Mouse (Mus musculus): ENCODE results near the gene Rint1.

The Rint1 gene

DNA sequence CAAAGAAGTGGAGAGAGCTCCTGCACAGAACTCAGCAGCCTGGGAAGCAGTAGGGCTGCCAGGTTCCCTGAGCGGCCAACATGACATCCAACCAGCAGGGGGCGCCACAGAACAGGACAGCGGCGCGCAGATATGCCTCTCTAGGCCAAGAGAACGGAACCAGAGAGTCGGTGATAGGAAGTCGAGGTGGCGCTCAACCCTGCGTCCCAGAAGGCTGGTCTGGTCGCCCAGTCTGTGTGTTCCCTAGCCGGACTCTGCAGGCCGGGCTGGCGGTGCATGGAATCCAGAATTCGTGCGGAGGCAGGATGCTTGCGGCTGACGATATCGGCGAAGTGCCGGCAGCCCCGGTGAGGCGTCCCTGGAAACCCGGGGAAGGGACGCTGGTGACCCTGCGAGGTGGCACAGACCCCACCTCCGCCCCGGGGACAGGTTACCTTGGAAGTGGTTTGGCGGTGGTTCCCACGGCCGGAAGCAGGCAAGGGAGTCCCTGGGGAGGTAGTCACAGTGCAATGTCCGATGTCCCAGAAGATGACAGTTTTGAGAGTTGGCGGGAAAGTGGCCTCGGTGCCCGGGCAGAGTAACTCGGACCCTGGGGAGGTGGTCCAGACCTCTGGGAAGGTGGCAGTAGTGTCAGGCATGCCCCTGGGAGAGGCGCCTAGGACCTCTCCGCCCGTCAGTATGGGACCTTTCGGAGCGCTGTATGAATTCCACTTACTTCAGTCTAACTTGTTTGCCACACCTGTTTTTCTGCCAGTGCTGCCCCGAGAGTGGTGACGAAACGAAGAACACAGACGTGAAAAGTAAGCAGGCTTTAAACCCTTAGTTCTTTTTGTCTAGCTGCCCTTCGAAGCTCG, at the start of gene Rint1:
Gene Rint1, plus strand, starts transcription at position 176 of the 854 bp plus-strand sequence.
- DNase-seq (ENCODE audit: low read depth, low spot score) = peak; percentile 87

DNA sequence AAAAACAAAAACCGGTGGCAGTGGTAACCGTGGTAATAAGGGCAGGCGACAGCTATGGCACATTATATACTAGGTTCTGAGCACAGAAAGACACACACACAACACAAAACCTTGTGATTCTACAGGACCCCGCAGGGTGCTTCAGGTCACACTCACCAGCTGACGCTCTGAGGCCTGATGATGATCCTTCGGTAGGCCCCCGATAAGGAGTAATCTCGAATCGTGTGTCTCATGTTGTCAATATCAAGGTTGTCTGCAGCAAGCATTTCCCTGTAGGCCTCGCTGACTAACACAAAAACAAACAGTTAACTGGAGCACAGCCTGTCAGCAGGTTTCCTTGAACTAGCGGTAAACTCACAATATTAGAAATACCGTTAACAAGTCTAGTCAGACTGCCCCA, 44.2 kb upstream of the Rint1 start:
- DNase-seq (ENCODE audit: low read depth, low spot score) = no peak

DNA sequence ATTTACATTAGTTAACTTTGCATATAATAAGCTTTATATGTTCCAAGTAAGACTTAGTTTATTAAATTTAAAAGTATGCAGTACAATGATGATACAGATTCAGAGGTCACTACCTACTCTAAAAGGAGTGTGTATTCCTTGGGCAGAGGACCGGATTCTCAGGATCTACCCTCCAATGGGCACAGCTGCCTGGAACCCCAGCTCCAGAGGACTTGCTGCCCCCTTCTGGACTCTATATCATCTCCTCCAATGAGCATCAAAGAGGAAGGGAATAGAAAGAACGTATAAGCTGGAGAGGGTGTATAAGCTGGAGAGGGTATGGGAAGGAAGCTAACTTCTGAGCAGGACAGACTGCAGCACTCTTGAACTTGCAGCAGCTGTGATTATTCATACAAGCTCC, 37.6 kb upstream of the Rint1 start:
- DNase-seq (ENCODE audit: low read depth, low spot score) = no peak

DNA sequence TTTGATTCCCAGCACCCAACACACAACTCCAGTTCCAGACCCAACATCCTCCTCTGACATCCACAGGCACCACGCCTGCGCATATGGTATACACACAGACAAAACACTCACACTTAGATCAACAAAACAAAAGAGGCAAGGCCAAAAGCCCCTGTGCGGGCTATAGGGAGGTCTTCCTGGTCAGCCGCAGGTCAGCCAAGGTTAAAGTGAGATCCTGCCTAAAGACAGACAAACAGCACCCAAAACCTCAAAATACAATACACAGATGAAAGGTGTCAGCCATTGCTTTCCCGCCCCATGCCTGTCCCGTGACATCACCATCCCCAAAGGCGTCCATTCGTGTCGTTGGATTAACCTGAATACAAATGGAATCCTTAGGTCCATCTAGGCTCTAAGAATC, 31.9 kb upstream of the Rint1 start:
- no peak for DNase-seq (ENCODE audit: low read depth, low spot score)

DNA sequence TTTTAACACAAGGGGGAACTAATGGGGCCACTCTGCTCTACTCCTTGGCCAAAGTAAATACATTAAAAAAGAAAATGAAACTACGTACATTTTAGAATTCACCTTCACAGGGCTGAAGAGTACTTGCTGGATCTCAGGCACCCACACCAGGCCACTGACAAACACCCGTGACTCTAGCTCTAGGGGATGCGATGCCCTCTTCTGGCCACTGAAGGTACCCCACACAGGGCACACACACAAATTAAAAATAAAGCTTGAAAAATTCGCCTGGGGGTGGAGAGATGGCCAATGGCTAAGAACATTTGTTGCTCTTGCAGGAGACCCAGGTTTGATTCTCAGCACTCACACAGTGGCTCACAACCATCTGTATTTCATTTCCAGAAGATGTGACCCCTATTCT, 31.1 kb upstream of the Rint1 start:
- no peak for DNase-seq (ENCODE audit: low read depth, low spot score)

DNA sequence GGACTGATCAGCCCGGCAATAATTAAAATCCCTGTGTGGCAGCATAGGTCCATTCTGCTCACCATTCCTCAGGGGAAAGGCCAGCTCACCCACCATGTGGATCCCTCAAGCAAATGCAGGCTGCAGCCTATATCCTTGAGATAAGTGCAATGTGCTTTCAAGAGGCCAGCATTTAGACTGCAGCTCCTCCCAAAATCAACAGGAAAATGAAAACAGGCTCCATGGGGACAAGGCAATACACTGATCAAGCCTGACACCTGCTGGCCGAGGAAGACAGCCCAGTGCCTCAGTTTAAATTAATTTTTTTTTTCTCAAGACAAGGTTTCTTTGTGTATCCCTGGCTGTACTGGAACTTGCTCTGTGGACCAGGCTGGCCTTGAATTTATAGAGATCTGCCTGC, 28.9 kb upstream of the Rint1 start:
- DNase-seq (ENCODE audit: low read depth, low spot score) = no peak

DNA sequence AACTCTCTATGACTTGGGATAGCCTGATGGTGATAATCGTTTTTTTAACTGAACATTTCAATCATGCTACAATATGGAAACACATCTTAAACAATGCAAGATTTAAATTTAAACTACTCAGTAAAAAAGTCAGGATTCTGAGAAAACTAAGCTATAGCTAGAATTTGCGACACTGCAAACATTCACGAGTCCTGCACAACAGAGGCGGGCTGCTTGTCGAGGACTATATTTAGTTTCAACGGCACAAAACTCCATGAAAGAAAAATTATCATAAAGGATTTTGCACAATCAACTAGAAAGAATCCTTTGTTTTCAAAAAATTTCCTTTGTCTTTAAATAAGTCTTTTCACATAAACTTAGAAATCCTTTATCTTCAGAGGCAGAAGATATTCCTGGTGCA, 25.0 kb upstream of the Rint1 start:
- DNase-seq (ENCODE audit: low read depth, low spot score) = no peak

DNA sequence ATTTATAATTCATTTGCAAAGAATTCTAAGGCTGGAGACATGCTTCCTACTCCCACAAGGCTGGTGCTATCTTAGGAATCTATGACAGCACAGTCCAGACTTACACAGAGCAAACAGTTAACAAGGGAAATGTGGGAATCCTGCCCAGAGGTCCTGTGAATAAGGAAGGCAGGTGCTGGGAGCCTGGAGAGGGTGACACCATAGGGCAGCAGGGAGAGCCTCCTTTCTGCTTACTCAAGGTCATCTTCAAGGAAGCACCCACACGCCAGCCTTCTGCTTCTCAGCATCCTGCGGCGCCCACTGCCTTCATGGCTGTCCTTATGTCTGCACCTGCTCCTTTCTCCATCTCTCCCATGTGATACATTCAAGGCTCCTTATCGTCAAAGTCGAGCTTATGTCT, 23.0 kb upstream of the Rint1 start:
- no peak for DNase-seq (ENCODE audit: low read depth, low spot score)

DNA sequence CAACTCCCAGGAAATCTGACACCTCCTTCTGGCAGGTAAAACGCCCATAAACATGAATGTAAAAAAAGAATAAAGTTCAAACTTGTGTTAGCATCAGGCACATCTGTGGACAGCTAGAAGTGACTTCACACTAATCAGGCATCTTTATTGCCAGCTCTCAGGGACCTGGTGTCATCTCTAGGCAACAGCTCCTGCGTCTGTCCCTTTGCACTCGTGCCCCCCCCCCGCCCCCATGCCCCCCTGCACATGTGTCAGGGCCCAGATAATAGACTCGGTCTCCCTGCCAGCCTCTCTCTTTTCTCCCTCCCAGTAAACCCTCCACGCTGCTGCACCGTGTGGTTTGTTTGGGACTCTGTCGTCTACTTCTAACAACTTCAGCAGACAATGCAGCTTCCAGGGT, 16.4 kb upstream of the Rint1 start:
- no peak for DNase-seq (ENCODE audit: low read depth, low spot score)

DNA sequence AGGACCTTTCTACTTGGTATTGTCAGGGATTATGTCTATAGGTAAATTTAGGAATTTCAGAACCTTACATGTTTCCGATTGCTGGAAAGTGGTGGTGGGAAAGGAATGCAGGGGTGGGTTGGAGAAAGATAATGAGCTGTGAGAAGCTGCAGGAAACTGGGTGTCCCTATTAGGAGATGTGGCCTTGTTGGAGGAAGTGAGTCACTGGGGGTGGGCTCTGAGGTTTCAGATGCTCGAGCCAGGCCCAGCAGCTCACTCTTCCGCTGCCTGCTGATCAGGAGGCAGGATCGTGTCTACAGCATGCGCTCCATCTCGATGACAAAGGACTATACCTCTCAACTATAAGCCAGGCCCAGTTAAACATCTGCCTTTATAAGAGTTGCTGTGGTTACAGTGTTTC, 13.3 kb upstream of the Rint1 start:
- no peak for DNase-seq (ENCODE audit: low read depth, low spot score)

DNA sequence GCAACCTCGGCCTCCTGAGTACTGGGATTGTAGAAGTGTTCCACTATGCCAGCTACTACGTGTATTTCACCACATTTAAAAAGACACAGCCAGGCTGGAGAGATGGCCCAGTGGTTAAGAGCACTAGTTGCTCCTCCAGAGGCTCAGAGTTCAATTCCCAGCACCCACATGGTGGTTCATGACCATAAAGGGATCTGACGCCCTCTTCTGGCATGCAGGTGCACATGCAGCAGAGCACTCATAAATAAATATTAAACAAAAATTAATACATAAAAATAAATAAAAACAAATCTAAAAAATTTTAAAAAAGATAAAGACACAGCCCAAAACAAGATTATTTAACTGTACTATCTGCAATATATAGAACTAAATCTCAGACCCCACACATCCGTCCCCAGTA, 7.0 kb upstream of the Rint1 start:
- no peak for DNase-seq (ENCODE audit: low read depth, low spot score)

DNA sequence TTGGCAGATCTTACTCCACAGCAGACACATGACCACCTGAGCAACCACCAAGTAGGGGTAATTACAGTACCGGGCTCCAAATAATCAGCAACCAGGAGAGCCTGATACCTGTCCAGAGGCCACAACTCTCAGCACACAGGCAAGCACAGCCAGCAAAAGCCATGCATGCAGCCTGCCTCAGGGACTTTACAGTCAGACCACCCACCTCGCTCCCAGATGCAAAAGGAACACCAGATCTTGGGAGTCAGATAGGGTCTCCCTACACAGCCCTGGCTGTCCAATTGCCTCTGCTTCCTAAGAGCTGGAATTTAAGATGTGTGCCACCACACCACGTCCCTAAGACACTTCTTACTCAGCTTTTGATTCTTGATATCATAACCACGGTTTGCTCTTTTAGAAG, 6.3 kb upstream of the Rint1 start:
- no peak for DNase-seq (ENCODE audit: low read depth, low spot score)

DNA sequence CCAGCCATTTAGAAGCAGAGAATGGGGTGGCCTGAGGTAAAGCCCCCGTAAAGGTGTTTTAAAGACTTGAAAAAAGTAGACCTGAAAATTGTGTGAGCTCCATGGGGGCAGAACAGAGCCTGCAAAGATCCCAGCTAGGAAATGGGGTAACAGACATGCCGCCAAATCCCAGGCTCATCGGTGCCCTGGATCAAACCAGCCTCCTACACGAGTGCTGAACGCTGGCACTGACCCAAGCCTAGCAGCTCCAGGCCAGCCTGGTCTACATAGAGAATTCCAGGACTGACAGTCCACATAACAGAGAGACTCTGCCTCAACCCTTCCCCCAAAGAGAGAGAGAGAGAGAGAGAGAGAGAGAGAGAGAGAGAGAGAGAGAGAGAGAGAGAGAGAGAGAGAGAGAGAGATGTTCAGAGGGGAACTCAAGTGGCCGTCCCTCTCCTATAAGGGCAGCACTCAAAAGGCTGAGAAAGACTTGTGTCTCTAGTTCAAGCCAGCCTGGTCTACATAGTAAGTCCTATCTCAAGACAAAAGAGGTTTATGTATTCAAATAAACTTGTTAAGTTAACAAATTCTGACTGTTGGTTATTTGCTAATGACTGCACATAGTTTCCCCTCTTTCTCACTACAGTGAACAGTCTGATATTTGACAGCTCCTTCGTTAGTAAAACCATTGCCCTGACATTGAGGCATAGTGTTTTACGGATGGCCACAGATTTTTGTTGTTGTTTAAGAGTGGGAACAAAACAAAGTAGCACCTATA, 5.3 kb upstream of the Rint1 start:
- DNase-seq (ENCODE audit: low read depth, low spot score) = no peak

DNA sequence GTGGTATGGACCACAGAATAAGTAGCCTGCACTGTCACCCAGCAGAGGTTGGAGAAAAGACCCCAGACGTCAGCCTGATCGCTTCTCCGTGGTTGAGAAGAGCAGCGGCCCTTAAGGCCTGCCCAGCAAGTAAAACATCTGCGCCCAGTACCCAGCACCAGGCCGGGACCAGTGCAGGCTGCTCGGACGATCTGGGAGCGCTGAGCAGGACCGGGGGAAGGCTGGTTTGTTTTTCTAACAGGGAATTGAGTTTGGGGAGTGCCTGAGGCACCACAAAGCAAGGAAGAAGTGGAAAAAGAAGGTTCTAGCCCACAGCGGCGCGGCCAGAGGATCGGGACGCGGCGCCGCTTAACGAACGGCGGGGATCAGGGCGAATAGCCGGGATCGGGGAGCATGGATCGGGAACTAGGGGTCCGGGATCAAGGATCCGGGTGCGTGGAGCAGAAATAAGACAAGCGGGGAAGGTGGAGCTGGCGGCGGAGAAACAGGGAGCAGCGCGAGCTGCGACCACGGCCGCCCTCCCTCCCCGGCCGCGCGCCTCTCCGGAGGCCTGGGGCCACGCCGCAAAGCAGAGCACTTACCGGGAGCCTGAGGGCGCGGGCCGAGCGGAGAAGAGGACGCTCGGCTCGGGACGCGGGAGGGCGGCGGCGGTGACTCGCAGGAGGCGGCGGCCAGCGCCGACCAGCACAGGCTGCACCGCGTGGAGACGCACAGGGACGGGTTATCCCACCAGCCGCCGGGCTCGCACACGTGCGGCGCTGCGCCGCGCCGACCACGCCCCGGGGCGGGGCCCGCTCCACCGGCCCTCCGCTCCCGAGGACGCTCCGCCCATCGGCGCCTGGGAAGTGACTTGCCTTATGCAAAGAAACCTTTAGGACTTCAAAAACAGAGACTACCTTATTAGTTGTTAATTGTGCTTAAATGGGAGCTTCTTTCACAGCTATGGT, 4.3 kb upstream of the Rint1 start, which contains the start of gene Pus7:
Gene Pus7, minus strand, starts transcription at position 781 of the 947 bp plus-strand sequence.
- DNase-seq (ENCODE audit: low read depth, low spot score) = peak; percentile 63

DNA sequence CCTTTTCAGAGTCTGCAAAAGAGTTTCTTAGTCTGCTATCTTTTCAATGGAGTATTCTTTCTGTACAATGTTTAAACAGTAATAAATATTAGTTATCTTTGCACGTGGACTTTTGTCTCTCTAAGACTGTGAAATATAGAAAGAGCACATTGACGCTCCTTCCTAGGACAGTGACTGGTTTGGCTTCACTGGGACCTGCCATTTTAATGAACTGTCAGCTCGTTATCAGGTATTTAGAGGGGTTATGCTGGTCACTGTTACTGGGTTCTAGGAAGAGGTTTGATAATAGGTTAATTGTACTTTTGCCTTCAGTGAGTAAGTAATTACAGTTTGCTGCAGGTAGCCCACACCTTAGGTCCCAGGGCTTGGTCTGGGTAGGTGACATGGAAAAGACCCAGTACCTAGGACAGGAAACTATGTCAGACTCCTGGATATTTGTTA, 899 bp downstream of the Rint1 start:
- no peak for DNase-seq (ENCODE audit: low read depth, low spot score)

DNA sequence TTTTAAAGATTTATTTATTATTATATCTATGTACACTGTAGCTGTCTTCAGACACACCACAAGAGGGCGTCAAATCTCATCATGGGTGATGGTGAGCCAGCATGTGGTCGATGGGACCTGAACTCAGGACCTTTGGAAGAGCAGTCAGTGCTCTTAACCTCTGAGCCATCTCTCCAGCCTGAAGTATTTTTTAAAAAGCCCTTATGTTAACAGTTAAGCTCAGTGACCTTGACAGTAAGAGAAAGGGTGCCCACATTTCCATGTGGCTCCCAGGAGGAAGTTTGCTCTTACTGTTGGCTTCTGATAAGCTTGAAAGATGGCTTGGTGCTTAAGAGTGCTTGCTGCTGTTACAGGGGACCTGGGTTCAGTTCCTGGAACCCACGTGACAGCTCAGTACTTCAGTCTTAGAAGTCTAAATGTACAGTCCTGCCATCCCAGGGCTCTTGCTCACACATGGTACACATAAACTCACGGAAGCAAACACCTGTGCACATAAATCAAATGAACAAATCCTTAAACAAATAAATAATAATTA, 1.6 kb downstream of the Rint1 start:
- DNase-seq (ENCODE audit: low read depth, low spot score) = no peak

DNA sequence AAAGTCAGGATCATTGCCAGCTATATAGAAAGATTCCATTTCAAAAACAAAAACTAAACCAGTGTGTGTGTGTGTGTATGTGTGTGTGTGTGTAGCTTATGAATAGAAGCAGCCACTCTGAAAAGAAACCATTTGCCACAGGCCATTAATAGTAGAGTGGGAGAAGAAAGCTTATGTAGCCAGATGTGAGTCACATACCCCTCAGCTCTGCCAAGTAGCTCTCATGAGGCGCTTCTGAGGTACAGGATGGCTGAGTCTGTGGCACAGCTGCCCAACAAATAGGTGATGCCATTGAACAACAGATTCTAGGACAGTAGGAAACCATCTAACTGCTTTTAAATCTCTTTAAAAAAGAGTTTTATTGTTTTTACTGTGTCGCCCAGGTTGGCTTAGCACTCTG, 5.2 kb downstream of the Rint1 start:
- DNase-seq (ENCODE audit: low read depth, low spot score) = no peak

DNA sequence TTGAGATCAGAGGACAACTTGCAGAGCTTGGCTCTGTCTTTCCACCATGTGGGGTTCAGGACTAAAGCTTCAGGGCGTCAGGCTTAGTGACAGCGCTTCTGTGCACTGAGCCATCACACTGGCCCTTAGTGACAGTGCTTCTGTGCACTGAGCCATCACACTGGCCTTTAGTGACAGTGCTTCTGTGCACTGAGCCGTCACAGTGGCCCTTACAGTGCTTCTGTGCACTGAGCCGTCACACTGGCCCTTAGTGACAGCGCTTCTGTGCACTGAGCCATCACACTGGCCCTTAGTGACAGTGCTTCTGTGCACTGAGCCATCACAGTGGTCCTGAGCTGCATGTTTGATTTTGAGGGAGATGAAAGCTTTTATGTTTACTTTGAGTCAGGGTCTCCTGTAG, 27.3 kb downstream of the Rint1 start:
- no peak for DNase-seq (ENCODE audit: low read depth, low spot score)

DNA sequence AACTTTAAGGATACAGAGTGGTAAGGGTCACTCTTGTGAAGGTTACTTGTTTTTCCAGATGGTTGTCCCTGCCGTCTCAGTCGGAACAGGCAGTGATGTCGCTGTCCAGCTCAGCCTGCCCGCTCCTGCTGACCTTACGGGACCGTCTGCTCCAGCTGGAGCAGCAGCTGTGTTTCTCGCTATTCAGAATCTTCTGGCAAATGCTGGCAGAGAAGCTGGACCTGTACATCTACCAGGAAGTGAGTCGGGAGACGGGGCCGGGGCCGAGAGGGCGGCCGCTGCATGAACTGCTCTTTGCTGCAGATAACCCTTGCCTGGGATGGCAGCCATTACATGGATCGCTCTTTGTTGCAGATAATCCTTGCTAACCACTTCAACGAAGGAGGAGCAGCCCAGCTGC, 29.2 kb downstream of the Rint1 start:
- DNase-seq (ENCODE audit: low read depth, low spot score) = no peak

DNA sequence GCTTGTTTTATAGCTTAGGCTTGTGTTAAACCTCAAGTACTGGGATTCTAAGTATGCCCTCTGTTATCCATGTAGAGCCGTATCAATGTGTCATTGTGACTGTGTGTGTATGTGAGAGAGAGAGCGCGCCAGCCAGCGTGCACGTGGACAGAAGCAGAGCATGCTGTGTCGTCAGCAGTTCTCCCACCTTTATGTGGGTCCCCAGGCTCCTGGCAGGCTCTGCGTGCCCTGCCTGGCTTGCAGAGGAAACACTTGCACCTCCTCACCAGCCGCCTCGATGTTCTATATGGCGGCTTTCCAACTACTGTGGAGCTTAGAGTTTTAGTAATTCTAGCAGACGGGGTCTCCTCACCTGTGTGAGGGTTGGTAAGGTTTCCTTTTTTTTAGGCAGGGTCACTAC, 34.8 kb downstream of the Rint1 start:
- DNase-seq (ENCODE audit: low read depth, low spot score) = no peak

DNA sequence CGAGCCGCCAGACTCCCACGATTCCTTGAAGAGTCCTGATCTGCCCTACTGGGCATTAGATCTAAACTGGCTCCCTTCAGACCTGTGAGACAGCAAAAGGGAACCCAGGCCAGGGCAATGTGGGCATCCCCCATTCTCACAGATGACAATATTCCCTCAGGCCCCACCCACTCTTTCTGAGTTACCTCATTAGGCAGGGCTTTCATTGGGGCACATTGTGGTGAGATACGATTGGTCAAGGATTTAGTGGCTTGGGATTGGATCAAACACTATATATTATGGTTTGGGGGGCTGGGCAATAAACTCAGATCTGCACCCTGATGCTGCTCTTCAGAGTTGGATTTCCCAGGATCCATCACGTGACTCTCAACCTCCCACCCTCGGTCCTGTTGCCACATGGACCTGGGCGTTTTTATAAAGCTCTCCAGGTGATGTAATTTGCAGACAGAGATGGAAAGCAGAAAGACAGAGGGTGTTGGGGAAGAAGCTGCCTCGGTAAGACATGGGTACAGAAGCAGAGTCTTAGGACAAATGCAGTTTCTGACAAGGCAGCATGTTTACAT, 36.7 kb downstream of the Rint1 start:
- no peak for DNase-seq (ENCODE audit: low read depth, low spot score)

All from retina, adult 2 months (tissue).